Mouse (Mus musculus) gastrocnemius, postnatal 14 days (tissue): ENCODE data around the gene Bloc1s1. TPM values are rescaled to one million over a fixed set of nuclear protein-coding genes. Genes with fewer than 3 reads are reported as not detected.

ENCODE experiments used
- DNase-seq: peaks from one replicate; pipeline ENCODE4 v3.0.0; 2021; ENCODE audit warnings: mixed read lengths
- intact Hi-C: fragments of 180-260 bp; cut with DNase I; formaldehyde crosslinking; loops from one replicate; pipeline ENCODE4 v1.15.1; 2025; ENCODE audit warnings: low total_unique reads
- long read RNA-seq, 2 experiments: library from polyadenylated mRNA; stranded (forward); transcript quantifications; one replicate each; pipeline ENCODE4 v2.0.0; 2021
- total RNA-seq, 2 experiments: library from RNA; stranded (reverse); gene quantifications; 2 replicates each; pipeline ENCODE4 v1.2.3; 2021

Bloc1s1 gene
- 100 to 1,000 TPM; 174 to 181 TPM for total RNA-seq
- long read RNA-seq, experiment 1, transcript Bloc1s1-201 (4 exons, 550 nt) = major isoform, 95 of 99 reads
- long read RNA-seq, experiment 1, partial matches to known transcripts = 1 of 99 reads
- long read RNA-seq, experiment 1, other reads (novel, unspliced or antisense) = 3 of 99 reads
- long read RNA-seq, experiment 2, transcript Bloc1s1-201 (4 exons, 550 nt) = major isoform, 112 of 112 reads
- long read RNA-seq, experiment 2, partial matches to known transcripts = 0 of 112 reads
- long read RNA-seq, experiment 2, other reads (novel, unspliced or antisense) = 0 of 112 reads

- DNase-seq = no peak
- intact Hi-C loops = no loop called here
Measured at GRCm38 (mm10) chr10:128923935-128924334, at the start of gene Bloc1s1. Gene Bloc1s1 (minus strand): TSS chr10:128924035.

DNA sequence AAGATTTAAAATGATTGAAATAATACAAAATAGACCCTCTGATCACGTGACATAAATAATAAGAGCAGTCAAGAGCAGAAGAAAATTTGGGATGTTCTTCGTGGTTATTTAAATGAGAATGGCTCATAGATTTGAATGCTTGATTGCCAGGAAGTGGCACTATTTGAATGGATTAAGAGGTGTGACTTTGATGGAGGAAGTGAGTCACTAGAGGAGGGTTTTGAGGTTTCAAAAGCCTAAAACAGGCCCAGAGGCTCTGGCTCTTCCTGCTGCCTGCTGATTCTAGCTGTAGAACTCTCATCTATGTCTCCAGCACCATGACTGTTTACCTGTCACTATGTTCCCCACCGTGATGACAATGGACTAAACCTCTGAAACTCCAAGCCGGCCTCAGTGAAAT is 49.0 kb upstream of the Bloc1s1 start:
- intact Hi-C loops = loop anchor here (10.0 kb wide), 1 partner anchor 58 kb away; no protein-coding TSS in a partner anchor
- DNase-seq = no peak

- no peak for DNase-seq
- intact Hi-C loops = loop anchor here (10.0 kb wide), 1 partner anchor 56 kb away; no protein-coding TSS in a partner anchor
Measured at GRCm38 (mm10) chr10:128970740-128971250, 47.0 kb upstream of the Bloc1s1 start.

DNA sequence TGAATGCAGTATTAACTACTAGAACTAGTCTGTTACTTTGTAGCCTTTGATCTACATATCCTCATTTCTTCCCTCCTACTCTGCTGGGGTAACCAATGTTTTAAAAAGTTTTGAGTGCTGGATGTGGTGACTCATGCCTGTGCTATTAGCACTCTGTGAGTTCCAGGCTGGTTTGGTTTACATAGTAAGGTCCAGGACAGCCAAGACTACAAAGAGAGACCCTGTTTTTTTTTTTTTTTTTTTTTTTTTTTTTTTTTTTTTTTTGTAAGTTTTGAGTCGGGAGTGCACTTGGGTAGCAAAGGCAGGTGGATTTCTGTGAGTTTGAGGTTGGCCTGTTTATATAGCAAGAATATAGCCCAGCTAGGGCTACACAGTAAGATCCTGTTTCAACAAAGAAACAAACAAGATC is 44.5 kb upstream of the Bloc1s1 start:
- DNase-seq = no peak
- intact Hi-C loops = no loop called here

DNA sequence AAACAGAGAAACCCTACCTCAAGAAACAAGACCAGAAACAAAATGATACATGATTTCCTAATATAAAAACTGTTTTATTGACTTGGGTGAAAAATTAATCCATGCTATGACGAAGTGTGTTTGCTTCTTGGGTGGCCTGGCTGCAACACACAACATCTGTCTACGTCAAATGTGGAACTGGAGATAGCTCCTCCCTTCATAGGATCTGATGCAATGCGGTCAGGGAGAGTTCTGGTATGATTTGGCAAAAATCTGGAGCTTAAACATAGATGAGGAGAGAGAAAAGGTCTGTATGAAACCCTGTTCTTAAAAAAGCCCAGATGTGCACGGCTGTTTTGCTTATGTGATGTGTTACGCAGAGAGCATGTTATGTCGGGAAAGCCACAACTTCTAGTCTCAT is 42.0 kb upstream of the Bloc1s1 start:
- no peak for DNase-seq
- intact Hi-C loops = no loop called here

- no peak for DNase-seq
- intact Hi-C loops = no loop called here
Measured at GRCm38 (mm10) chr10:128964961-128965360, 41.1 kb upstream of the Bloc1s1 start.

DNA sequence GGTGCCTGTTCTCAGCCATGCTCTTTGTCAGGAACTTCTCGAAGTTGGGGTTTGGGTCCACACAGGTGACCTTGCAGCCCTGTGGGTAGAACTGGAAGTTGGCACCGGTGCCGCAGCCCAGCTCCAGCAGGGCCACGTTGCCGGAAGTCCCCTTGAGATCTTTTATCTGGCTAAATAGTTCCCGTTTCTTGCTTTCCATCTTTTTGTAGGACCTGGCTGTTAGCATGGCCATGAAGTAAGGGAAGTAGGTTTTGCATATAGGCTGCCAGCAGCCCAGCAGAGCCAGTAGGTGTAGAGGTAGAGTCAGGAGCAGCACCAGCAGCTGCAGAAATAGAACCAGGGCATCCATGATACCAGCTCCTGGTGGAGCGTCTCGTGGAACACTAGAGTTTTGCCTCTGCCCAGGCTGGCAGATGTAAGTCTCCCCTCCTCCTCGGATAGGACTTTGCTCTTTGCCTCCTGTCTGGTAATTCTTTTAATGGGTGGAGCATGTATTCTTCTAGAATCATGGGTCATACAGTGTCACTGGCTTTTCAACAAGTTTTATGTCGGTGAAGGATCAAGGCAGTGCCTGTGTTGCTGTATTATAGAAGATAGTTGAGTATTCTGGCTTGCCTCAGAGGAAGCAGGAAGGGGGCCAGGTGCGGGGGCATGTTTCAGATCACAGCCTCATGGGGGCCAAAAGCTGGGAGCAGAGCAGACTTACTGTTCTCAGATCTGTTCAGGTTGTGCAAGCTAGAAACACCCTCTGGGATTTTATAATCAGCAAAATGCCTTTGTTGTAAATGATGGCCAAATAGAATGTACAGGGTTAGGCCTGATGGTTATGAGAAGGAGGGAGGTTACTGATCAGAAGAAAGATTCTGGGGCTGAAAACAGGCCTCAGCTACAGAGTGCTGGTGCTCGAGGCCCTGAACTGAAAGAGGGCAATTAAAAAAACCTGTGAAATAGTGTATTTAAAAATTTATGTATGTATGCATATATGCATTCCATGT is 37.1 kb upstream of the Bloc1s1 start, which contains the start of gene Mettl7b:
Gene Mettl7b (minus strand): TSS at position 399 of the 995 bp plus-strand sequence.
- intact Hi-C loops = no loop called here
- DNase-seq = no peak

DNA sequence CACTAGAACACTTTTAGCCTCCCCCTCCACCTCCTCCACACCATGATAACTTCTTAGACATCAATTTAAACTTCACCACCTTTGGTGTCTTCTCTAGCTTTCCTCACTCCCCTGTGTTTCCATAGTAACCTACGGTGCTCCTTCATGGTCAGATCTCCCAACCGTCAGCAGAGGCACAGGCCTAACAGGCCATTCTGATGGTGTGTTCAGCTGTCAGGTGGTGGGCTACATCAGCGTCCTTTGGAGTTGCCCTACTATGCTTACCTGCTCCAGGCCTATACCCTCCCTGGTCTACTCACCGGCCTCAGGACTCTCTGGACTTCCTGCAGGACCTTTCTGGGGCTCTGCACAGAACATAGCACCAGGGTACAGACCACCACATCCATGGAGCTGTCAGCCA is 36.3 kb upstream of the Bloc1s1 start:
- intact Hi-C loops = no loop called here
- no peak for DNase-seq

- intact Hi-C loops = loop anchor here (10.0 kb wide), 1 partner anchor 114 kb away; no protein-coding TSS in a partner anchor
- DNase-seq = no peak
Measured at GRCm38 (mm10) chr10:128958340-128958739, 34.5 kb upstream of the Bloc1s1 start.

DNA sequence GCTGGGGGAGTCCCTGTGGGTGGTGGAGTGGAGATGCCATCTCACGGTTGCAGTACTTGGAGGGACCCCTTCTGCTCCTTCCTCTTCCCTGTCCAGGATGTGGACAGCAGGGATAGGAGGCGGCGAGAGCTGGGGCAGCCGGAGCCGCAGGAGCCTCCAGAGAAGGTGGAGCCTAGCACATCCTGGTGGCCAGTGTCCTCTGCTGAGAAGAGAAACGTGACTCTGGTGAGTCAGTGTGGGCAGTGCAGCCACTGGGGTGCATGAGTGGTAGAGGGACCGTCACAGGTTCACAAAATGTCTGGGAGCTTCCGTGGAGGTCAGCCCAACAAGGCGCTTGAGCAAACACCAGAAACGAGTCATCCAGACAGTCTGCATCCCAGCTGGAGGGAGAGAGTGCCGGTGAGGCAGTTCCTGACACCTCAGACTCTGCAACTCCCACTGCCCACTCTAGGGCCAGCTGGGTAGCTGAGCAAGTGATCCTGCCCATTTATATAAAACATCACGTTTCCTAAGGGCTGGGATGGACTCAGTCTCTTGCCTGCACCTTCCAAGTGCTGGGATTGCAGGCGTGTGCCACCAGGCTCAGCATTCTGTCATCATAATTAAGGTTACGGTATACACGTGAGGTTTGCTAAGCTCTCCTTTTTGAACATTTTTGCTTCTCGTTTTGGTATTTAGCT is 26.5 kb upstream of the Bloc1s1 start:
- intact Hi-C loops = loop anchor here (10.0 kb wide), 1 partner anchor 106 kb away; no protein-coding TSS in a partner anchor
- no peak for DNase-seq

DNA sequence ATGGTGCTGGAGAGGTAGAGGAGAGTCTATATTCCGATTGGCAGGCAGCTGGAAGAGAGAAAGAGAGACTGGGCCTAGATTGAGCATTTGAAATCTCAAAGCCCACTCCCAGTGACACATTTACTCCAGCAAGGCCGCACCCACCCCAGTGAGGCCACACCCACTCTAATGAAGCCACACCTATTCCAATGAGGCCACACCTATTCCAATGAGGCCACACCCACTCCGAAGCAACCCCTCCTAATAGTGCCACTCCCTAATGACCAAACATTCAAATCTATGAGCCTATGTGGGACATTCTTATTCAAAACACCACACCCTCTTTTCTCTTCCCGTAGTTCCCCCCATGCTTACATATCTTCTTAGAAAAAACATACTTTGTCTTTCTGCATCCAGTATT is 23.7 kb upstream of the Bloc1s1 start:
- no peak for DNase-seq
- intact Hi-C loops = loop anchor here (5.0 kb wide), 1 partner anchor 35 kb away; no protein-coding TSS in a partner anchor

DNA sequence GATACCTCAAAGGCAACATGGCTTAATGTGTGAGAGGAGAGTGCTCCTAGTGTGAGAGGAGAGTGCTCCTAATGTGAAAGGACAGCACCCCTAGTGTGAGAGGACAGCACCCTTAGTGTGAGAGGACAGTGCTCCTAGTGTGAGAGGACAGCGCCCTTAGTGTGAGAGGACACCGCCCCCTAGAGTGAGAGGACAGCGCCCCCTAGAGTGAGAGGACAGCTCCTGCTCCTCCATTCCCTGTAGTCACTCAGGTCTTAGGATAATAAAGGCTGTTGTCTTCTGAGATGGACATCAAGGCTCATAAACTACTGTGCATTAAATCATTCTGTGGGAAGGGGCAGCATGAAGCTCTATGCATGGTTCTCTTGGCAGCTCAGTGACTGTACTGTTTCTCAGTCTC is 21.8 kb upstream of the Bloc1s1 start:
- intact Hi-C loops = loop anchor here (5.0 kb wide), 1 partner anchor 33 kb away; no protein-coding TSS in a partner anchor

GRCm38 (mm10) chr10:128940475-128941061 is 16.7 kb upstream of the Bloc1s1 start:
- no peak for DNase-seq
- intact Hi-C loops = no loop called here

More for the DNA sequence above, 21.8 kb upstream of the Bloc1s1 start:
- peak; percentile 72 for DNase-seq

GRCm38 (mm10) chr10:128938974-128939373 is 15.1 kb upstream of the Bloc1s1 start:
- DNase-seq = no peak
- intact Hi-C loops = no loop called here

DNA sequence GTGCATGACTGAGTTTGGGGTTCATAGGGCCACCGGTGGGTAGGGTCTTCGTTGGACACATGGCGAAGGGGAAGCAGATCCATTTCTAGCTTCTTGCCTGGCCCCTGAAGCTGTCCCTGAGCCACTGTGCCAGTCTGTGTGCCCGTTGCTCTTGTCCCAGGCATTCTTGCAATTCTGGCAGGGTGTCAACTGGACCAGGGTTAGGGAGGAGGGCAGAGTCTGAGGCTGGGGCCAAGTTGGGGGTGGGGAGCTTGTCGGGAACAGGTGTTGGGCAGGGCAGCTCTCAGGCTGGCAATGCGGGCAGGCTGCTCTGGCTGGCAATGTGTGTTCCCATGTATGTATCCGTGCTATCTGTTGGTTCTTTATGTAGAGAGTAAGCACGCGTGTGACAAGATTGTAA is 14.6 kb upstream of the Bloc1s1 start:
- intact Hi-C loops = no loop called here
- peak; percentile 93 for DNase-seq

DNA sequence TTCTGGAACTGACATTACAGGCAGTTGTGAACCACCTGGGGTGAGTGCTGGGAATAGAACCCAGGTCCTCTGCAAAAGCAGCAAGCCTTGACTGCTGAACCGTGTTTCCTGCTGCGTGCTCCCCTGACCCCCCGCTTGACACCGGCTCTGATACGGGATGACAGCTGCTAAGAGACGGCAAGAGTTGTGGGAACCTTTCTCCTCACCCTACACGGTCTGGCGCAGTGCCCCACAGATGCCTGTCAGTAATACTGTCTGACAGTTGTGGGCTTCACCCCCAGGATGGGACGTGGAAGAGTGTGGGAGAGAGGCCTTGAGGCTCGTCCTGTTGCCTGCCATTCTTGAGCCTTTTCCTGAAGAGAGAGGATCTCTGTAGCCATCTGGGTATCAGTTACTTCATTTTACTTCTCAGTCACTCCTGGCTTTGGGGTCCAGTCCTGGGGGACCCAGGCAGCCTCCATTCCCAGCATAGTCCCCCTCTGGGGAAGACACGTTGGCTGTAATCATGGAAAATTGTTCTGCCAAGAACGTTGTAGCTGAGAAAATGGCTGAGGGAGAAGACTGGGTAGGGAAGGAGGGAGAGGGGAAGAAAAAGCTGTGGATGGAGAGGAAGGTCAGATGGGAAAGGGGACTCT is 14.0 kb upstream of the Bloc1s1 start:
- intact Hi-C loops = no loop called here
- DNase-seq = peak; percentile 79

- intact Hi-C loops = no loop called here
- peak; percentile 66 for DNase-seq
Measured at GRCm38 (mm10) chr10:128935826-128936440, 12.1 kb upstream of the Bloc1s1 start.
